Mouse (Mus musculus): ENCODE measurements around the gene Lrrk1. TPM values are rescaled to one million over a fixed set of nuclear protein-coding genes. Genes with fewer than 3 reads are reported as not detected.

Lrrk1 gene
- polyA plus RNA-seq, 1 experiment from 2014 or later: 3.0 TPM

- Histone ChIP-seq H3K4me2 (ENCODE audit: low read depth, low read length) (no peak overlapping the region), H3K9ac (replicated peaks) (no peak overlapping the region), H3K9me3 (ENCODE audit: low read length) (no peaks in the 10 kb centered on the region), H3K36me3 (replicated peaks; ENCODE audit: insufficient read depth, low read length) (peaks cover 12% of the 10 kb centered on the region), H3K27ac (ENCODE audit: low read depth) (no peak overlapping the region), H3K4me1 (ENCODE audit: insufficient read depth) (no peaks in the 10 kb centered on the region), H3K4me3 (ENCODE audit: low read depth, low read length) (no peak overlapping the region), H3K27me3 (ENCODE audit: insufficient read depth, low read length) (no peaks in the 10 kb centered on the region)
- ATAC-seq (no peak), DNase-seq (no peak)
- 83% methylated on average over 2 of the region's 2 CpGs for WGBS (ENCODE audit: insufficient replicate concordance)
- TF ChIP-seq EP300 (IDR thresholded peaks at IDR 0.05; ENCODE audit: low read depth) (no peak), CTCF (IDR thresholded peaks at IDR 0.05; ENCODE audit: low read depth) (no peak)
These were observed 60.6 kb downstream of the Lrrk1 start for GRCm38 (mm10) chr7:66327516-66327915.

- no peak for ATAC-seq
These were observed 62.6 kb downstream of the Lrrk1 start for GRCm38 (mm10) chr7:66325419-66326053.

DNA sequence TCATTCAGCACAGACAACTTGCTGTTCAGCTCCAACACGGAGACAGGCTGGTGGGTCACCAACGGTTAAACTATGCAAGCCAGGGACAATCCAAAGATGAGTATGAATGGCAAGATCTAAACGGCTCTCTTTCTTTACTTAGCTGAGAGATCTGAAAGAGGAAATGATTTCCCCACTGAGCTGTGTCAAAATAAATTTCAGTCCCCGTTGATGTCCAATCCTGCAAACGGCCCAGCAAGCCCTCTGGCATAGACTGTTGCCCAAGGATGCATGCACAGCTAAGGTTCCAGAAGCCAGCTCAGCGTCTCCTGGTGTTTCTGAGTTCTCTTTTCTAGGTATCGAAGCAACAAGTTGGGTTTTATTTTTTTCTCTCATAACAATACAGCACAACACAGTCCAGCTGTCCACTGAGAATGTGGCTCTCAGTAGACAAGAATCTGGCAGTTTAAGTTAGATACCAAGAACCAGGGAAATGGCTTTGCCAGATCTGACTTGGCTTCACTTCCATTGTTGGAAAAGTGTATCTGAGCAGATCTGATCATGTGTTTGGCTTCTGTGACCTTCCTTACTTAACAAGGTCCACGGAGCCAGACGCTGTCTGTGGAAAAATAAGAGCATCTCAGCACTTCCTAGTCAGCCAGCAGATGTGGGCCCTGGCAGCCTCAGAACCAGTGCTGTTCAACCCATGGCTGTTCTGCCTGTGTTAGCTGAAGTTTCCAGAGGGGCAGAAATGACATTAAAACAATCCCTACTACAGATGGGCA lies 64.7 kb downstream of the Lrrk1 start:
- ATAC-seq: no peak
- no peaks in the 10 kb centered on the region for H3K4me1 ChIP-seq (ENCODE audit: insufficient read depth)
- no peak overlapping the region for H3K9ac ChIP-seq (replicated peaks)
- H3K27ac ChIP-seq (ENCODE audit: low read depth): no peak overlapping the region
- WGBS (ENCODE audit: insufficient replicate concordance): 67% methylated on average over 9 of the region's 9 CpGs
- peaks cover 3% of the 10 kb centered on the region; the same call in 1 of the 2 replicates for H3K36me3 ChIP-seq (replicated peaks; ENCODE audit: insufficient read depth, low read length)
- no peaks in the 10 kb centered on the region for H3K9me3 ChIP-seq (ENCODE audit: low read length)
- TF ChIP-seq CTCF (IDR thresholded peaks at IDR 0.05; ENCODE audit: low read depth) (no peak), EP300 (IDR thresholded peaks at IDR 0.05; ENCODE audit: low read depth) (no peak)
- H3K4me2 ChIP-seq (ENCODE audit: low read depth, low read length): no peak overlapping the region
- no peaks in the 10 kb centered on the region for H3K27me3 ChIP-seq (ENCODE audit: insufficient read depth, low read length)
- peak; percentile 13 for DNase-seq
- no peak overlapping the region for H3K4me3 ChIP-seq (ENCODE audit: low read depth, low read length)

More at GRCm38 (mm10) chr7:66325419-66326053, 62.6 kb downstream of the Lrrk1 start:
- DNase-seq: no peak
- no peak overlapping the region for H3K9ac ChIP-seq (replicated peaks)
- peaks cover 5% of the 10 kb centered on the region for H3K36me3 ChIP-seq (replicated peaks; ENCODE audit: insufficient read depth, low read length)
- H3K9me3 ChIP-seq (ENCODE audit: low read length): no peaks in the 10 kb centered on the region
- H3K27ac ChIP-seq (ENCODE audit: low read depth): no peak overlapping the region
- TF ChIP-seq CTCF (IDR thresholded peaks at IDR 0.05; ENCODE audit: low read depth) (no peak), EP300 (IDR thresholded peaks at IDR 0.05; ENCODE audit: low read depth) (no peak)
- H3K4me2 ChIP-seq (ENCODE audit: low read depth, low read length): no peak overlapping the region
- H3K27me3 ChIP-seq (ENCODE audit: insufficient read depth, low read length): no peaks in the 10 kb centered on the region
- no peaks in the 10 kb centered on the region for H3K4me1 ChIP-seq (ENCODE audit: insufficient read depth)
- WGBS (ENCODE audit: insufficient replicate concordance): 71% methylated on average over 3 of the region's 3 CpGs
- H3K4me3 ChIP-seq (ENCODE audit: low read depth, low read length): no peak overlapping the region

GRCm38 (mm10) chr7:66320996-66321395 lies 67.2 kb downstream of the Lrrk1 start:
- WGBS (ENCODE audit: insufficient replicate concordance): 59% methylated on average over 5 of the region's 5 CpGs

DNA sequence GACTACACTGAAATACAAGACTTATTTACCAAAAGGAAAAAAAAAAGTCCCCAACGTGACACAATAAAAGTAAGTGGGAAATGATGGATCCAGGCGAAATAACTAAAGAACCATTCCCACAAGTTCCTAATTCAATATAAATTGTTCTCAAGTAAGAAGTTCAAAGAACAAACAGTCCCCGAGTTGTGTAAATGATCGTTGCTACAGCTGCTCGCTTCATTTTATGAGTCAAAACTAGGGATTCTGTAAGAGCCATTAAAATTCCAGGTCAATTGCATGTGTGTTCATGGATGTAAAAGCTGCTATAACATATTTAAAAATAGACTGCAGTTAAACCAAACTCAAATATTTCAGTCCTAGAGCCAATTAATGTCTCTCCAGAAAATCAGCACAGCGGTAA lies 70.0 kb downstream of the Lrrk1 start:
- no peaks in the 10 kb centered on the region for H3K9me3 ChIP-seq (ENCODE audit: low read length)
- H3K4me1 ChIP-seq (ENCODE audit: insufficient read depth): no peaks in the 10 kb centered on the region
- DNase-seq (no peak), ATAC-seq (no peak)
- no peak overlapping the region for H3K27ac ChIP-seq (ENCODE audit: low read depth)
- H3K9ac ChIP-seq (replicated peaks): no peak overlapping the region
- no peak overlapping the region for H3K4me3 ChIP-seq (ENCODE audit: low read depth, low read length)
- H3K36me3 ChIP-seq (replicated peaks; ENCODE audit: insufficient read depth, low read length): 0 out of 2 replicates have a peak, but pooled peaks cover 6% of the 10 kb centered on the region
- no peaks in the 10 kb centered on the region for H3K27me3 ChIP-seq (ENCODE audit: insufficient read depth, low read length)
- TF ChIP-seq CTCF (IDR thresholded peaks at IDR 0.05; ENCODE audit: low read depth) (no peak), EP300 (IDR thresholded peaks at IDR 0.05; ENCODE audit: low read depth) (no peak)
- H3K4me2 ChIP-seq (ENCODE audit: low read depth, low read length): no peak overlapping the region
- 84% methylated on average over 6 of the region's 6 CpGs for WGBS (ENCODE audit: insufficient replicate concordance)

More at GRCm38 (mm10) chr7:66320996-66321395, 67.2 kb downstream of the Lrrk1 start:
- Histone ChIP-seq H3K27ac (ENCODE audit: low read depth) (no peak overlapping the region), H3K36me3 (replicated peaks; ENCODE audit: insufficient read depth, low read length) (peaks cover 7% of the 10 kb centered on the region; the same call in 1 of the 2 replicates), H3K27me3 (ENCODE audit: insufficient read depth, low read length) (no peaks in the 10 kb centered on the region), H3K9ac (replicated peaks) (no peak overlapping the region), H3K4me2 (ENCODE audit: low read depth, low read length) (no peak overlapping the region), H3K4me1 (ENCODE audit: insufficient read depth) (no peaks in the 10 kb centered on the region), H3K9me3 (ENCODE audit: low read length) (no peaks in the 10 kb centered on the region), H3K4me3 (ENCODE audit: low read depth, low read length) (no peak overlapping the region)
- ATAC-seq (no peak), DNase-seq (peak; percentile 53)
- TF ChIP-seq EP300 (IDR thresholded peaks at IDR 0.05; ENCODE audit: low read depth) (no peak), CTCF (IDR thresholded peaks at IDR 0.05; ENCODE audit: low read depth) (no peak)

Data from liver, postnatal 0 days (tissue).